Mouse (Mus musculus) layer of hippocampus, adult 9-11 months (tissue): ENCODE measurements around the gene Pax5.
A peak's percentile ranks its signal among the peaks of the same experiment; 100 is the strongest.
"Not testable (repeated sequence)": the region's sequence is repeated elsewhere in the genome, so short reads cannot be mapped to it uniquely, and the experiment has no call there.

Experiments used
- DNase-seq: peaks from one replicate; pipeline ENCODE4 v3.0.0; 2022

The Pax5 gene

DNA sequence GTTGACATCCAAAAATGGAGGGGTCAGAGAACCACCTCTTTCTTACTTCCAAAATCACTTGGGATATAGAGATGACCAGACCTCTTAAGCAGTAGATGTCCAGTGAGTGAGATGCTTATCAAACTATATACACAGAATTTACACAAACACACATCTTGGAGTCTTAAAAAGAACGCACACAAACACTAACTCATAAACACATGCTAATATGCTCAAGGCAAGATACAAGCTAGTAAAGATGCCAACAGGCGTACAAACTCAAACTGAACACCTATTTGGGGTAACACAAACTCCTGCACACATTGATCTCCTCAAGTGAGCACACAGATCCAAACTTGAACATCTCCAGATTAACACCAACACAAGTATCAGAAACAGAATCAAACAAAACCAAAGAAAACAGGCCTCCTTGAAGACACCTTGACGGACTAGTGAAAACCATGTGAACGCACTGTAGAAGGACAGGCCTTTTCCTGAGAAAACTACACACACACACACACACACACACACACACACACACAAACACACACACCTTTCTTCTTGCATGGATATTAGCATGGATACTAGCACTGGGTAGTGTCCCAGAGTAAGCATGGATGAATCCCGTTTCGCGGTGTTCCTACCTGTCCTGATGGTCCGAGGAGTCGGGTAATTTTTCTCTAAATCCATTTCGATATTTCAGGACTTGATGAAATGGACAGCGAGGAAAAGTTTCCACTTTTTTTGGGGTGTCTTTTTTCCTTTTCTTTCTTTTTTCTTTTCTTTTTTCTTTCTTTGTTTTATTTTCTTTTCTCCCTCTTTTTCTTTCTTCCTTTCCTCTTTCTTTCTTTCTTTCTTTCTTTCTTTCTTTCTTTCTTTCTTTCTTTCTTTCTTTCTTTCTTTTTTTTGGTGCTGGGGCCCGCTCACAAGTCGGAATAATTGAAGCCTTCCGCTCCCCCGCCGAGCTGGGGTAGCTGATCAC is at the start of gene Pax5:
Pax5 (minus strand) TSS at position 748 of the 961 bp plus-strand sequence.
- no peak for DNase-seq

DNA sequence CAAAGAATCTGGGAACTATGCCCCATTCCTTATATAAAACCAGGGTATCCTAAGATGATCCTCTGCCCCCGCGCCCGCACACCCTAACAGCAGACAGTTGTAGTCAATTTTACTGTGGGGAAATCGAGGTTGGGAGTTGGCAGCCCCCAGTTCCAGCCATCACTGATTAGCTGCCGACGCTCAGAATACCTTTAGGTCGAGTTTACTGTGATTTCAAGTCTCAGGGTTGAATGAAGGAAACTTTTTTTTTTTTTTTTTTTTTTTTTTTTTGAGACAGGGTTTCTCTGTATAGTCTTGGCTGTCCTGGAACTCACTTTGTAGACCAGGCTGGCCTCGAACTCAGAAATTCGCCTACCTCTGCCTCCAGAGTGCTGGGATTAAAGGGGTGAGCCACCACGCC is 46.8 kb upstream of the Pax5 start:
- DNase-seq: not testable (repeated sequence)

DNA sequence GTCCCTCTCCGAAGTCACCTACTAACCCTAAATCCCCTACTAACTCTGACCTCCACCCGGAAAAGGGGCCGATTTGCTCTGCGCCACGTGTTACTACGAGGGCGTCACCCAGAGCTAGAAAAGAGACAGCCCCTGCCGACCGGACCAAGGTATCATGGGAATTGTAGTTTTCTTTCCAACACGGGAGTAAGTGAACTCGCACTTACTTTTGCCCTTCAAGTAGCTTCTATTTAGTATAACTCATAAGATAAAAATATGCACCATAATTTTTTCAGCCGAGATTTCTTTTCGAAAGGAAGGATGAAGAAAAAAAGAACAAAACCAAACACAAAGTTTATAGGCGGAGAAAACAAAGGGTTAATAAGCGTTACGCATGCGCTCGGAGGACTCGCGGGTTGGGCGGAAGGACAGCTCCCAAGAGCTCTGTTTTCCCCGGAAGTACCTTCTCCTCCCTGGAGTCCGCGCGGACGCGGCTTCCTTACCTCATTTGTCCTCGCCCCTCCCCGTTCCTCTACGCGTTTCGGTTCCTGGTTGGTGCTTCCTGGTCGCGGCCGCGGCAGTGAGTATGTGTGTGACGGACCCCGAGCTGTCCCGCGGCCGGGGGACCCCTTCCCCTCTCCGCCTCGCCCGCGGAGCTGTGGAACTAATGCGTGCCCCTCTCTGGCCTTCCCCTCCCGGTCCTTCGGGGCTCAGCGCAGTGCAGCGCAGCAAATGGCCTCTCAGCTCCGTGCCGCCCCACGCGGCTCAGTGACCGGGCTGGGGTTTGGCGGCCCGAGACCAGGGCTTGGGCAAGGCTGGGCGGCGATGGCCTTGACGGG is 46.1 kb upstream of the Pax5 start:
- DNase-seq: peak; percentile 96

DNA sequence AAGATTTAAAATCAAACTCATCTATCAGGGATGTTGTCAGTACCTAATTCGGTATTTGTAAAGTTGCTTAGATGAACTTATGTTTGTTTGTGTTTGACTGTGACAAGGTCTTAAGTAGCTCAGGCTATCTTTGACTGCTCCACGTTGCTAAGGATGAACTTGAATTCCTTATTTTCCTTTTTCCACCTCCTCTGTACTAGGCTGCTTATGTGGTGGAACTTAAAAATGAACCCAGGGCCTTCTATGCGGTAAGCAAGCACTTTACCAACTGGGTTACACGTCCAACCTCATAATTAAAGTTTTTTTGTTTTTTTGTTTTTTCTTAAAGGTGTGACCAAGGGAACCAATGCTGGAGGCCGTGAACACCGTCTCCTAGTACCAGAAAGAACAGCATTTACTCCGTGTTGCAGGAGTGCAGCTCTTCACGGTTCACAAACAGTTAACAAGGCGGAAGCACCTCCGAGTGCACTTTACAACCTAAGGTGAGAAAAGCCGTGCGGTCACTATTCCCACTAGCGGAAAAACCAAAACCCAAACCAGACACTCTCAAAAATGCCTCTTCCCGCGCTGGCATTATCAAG is 45.4 kb upstream of the Pax5 start, which contains the start of gene Zcchc7:
Zcchc7 (plus strand) TSS at position 325 of the 581 bp plus-strand sequence.
- no peak for DNase-seq

DNA sequence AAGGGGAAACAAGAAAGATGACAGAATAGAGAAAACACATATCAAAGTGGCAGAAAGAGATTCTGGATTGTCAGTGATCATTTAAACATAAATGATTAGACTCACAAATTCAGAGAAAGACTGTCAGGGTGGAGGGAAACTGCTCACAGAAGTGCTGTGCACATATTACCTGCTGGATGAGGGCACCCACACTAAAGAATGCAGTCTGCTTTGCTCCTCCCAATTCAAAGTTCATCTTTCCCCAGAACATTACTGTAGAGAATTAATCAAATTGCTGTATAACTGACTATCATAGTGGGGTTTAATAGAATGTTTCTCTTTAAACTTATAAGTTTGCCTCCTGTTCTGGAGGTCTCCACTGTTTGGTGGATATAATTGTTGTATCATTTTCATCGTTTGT is 30.2 kb upstream of the Pax5 start:
- DNase-seq: no peak

DNA sequence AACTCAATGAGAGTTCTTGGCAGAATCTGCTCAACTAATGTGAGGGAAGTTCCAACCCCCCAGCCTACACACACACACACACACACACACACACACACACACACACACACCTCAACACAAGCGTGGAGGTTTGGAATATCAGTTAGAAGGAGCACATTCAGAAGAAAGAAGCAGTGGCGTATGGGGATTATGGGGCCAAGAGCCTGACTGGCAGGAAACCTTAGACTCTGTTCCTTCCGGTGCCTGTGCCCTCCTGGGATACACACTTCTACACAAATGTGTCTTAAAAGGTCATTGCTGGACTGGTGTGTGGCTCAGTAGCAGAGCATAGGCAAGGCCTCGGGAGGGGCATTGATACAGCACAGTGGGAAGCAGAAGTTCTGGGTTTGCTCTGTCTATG is 10.9 kb upstream of the Pax5 start:
- no peak for DNase-seq

DNA sequence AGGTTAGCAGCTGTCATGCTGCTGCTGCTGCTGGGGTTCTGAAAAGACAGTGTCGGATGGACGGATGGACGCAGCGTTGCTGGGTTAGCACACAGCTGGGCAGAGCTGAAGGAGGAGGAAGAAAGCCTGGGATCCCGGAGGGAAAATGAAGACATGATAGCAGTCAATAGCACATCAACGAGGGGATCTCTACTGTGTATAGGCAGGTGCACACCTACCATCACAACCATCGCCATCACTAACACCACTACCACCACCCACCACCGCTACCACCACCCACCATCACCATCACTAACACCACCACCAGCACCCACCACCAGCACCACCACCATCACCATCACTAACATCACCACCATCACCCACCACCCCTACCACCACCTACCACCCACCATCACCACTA is 9.8 kb upstream of the Pax5 start:
- DNase-seq: no peak

DNA sequence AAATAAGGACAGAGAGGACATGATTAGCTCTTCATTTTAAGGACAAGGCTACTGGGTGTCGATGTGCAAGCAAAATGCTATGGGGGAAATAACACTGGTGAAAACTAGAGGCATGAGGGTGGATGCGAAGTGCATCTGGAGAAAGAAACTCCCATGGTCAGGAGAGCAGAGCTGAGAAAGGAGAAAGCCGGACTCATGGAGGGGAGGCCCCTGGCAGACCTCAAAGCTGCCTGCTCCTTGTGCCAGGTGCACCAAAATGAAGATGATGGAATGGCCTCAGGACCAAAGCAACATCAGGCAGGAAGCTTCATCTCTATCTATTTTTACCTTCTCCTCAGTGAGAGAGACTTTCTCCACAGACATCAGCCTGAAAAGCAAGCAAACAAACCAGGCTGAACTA is 7.4 kb upstream of the Pax5 start:
- DNase-seq: no peak

DNA sequence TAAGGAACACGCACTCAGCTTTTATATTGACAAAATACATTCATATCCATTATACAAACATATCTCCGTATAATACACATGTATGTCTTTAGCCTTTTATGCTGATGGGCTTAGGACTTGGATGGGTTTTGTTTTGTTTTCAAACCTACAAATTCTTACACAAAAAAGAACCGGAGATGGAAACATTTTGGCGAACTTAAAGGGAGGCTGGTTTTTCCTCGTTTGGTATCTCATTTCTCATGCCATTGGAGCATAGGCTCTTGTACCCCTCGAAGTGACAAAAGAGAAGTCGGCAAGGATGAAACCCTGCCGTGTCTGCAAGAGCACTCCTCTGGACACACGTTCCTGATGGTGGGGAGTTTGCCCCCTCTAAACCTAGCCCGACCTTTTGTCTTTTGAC is 6.1 kb upstream of the Pax5 start:
- DNase-seq: no peak

DNA sequence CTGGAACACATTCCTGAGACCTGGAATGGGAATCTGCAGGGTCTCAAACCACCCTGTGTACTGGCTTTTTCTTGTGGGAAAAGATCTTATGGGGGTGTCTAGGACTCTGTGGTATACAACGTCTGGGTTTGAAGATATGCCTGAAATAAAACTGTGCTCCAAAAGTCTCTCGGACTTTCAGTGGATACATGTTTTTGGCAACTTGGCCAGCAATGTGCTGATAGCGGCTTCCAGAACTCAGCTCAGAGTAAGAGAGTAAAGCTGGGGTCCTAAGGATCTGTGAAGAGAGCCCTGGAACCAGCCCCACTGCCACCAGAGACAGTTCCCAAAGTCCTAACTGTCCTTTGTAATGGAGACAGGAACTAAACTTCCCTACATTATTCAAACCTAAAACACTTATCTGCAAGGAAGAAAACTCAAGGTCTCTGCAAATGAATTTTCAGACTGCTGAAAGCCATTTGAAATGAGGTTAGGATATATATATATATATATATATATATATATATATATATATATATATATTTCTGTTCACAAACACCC is 5.4 kb upstream of the Pax5 start:
- no peak for DNase-seq

DNA sequence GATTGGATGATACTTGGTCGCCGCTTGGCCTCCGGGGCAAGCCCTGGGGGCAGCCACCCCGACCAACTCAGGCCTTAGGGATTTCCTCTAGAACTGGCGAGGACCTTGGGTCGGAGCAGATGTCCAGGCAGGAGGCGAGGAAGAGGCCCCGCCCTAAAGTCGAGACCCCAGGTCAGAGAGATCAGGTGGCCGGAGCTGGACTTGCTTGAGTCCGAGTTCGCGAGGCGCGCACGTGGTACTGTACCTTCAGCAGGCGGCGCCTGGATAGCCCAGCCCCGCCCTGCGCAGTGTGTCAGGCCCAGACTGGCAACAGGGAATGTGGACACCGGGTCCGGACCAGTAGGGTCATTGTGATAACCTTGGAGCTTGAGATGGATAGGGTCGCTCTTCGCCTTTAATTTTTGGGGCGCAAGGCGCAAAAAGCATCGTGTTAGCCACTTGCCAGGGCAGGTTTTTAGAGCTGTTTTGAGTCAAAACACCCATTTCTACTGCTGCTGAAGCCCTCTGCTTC is 3.9 kb upstream of the Pax5 start:
- no peak for DNase-seq

DNA sequence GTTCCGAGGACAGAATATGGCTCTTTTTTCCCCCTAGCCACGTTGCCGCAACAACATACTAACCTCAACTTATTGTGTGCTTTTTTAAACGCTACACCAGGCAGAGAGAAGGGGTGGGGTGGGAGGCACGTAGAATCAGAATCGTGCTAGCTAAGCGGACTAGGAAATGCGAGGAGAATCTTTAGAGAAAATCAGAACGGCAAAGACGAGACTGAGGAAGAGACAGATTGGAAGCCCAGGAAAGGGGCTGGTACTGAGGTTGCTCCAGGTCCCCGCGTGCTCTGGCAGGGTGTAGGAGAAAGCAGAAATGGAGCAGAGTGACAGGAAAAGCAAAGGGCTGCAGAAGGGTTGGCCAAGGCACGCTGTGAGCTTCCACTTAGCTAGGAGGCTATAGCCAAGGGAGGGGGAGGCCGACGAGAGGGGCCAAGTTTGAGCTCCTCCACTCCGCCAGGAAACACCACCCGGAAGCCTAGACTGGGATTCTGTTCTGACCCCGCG is 3.3 kb upstream of the Pax5 start:
- no peak for DNase-seq

DNA sequence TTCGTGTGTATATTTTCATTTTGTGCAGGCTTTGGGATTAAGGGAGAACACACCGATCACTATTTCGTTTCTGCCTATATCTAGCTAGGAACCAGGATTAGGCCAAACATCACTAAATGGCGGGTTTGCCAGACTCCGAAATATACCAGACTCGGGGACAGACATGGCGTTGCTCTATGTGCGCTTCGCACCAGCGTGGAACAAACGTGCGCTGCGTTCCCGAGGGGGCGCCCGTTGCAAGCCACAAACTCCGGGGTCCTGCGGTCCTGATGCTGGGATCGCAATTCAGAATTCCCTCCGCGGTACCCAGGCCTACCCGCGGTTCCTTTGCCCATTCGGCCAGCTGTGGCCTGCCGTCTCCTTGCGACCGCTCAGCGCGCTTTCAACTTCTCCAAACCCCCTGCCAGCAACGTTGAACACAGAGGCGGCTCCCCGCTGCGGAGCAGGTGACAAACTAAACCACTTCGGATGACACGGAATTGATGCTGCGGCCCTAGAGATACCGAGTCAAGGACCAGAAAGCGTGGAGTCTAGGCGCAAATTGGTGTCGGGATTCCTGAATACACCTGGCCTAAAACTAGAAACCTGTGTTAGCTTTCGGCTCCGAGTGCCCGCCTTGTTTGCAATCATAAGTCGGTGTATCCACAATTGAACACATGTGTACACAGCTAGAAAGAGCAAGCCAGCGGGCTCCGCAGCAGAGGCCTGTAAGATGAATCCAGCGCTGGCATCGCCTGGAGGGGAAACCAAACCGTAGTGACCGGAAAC is 2.7 kb upstream of the Pax5 start:
- DNase-seq: no peak

DNA sequence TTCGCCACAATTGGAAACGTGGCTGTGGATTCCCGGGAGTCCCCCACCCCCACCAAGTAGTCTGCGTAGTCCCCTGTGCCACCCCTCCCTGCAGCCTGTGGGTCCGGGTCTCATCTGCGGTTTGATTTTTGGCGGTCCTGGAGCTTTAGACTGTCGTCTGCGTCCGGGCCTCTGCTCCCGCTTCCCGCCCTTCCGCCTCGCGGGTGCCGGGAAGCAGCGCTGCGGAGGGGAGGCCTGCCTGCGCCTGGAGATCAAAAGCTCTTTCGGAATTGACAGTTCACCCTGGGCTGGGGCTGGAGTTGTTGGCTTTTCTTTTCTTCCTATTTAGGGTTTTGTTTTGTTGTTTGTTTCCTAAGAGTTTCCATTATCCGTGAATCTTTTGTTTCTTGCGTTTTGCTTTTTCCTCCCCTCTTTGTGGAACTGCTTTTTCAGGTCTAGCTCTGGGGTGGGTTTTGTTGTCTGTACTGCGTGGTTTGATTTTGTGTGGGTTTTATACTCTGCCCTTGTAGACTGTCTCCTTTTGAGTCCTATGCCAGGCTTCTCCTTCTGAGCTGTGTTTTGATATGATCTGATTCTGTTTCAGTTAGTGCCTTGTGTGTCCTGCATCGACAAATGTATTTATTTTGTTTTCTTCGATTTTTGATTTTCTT is 1.9 kb upstream of the Pax5 start:
- DNase-seq: no peak

DNA sequence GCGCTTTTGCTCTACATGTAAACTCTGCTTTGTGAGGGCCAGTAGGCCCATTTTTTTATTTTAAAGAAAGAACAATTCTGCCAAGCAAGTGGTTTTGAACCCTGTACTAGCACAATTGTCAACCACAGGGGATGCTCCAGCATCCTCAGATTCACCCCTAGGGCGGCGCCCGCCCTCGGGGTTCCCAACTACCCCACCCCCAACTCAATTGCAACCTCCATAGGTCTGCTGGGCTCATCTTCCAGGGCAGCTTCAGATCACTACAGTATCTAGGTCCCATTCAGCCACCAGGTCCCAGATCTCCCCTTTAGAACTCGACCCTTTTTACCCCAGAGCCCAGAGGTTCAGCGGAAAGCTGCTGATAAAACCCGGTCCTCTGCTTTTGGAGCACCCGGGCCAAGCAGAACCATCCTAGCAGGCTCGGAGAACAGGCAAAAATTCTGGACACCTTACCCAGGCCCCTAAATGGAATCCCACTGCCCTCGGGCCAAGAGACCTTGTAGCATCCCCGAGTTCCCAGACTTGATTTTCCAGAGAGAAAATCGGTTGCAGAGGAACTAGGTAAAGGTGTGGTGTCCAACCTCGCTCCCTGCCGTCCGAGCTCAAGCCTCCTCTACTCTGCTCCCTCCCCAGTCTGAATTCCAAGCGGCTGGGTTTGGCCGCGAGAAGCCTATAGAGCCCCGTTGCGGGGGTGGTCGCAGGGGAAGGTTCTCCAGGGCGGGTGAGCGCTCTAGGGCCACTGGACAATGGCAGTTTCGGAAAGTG is 1.0 kb upstream of the Pax5 start:
- no peak for DNase-seq

DNA sequence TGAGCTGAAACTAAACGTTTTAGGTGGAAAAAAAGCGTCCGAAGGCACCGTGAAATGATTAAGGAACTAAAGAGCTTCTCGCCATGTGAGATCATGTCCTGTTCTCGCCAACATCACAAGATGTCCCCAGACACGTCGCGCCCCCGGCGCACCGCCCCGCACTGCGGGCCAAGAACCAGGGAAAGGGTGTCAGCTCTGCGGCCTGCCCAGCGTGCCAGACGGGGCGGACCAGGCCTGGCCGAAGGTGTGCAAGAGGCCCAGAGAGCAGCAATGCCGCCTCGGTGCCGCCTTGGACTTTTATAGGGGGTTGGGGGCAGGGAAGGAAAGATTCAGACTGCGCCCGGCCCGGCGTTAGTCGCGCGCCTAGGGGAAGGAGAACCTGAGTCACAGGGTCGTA is 412 bp upstream of the Pax5 start:
- DNase-seq: no peak

DNA sequence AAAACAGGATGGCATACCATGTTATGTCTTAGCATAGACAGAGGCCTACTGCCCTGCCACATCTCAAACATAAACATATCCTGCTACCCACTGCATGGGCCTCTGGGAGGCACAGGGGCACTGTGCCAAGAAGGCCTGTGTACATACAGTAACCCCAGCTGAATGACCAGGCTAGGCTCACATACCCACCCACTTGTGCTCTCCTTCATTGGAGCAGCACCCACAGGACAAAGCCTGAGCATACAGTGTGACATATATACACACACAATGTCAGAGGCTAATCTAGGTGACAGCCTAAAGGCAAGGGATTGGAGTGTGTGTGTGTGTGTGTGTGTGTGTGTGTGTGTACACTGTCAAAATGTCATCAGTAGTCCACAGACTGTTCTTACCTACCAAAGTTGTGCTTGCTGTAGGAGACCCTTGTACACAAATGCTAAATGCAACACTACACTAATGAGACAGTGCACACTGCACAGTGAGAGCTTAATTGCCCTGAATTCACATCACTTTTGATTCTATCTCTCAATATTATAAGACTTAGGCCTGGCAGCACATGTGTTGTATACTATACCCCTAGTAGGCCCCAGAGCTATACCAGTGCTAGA is 1.1 kb downstream of the Pax5 start:
- no peak for DNase-seq

DNA sequence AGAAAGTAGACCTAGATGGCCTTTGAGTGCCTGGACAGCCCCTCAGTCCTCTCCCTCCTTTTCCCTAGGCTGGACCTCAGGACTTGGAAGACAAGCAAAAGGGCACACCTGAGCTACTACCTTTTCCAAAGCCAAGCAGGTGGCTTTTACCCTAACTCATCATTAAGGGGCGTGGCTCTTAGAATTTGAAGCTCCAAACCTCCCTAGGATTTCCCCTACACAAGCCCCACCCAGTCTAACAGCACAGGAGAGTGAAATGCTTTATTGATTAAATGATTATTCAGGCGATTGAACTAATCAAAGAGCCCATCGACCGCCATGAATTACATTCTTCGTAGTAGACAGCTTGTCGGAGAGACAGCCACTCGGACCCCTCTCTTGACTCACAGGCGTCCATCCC is 2.0 kb downstream of the Pax5 start:
- DNase-seq: no peak

DNA sequence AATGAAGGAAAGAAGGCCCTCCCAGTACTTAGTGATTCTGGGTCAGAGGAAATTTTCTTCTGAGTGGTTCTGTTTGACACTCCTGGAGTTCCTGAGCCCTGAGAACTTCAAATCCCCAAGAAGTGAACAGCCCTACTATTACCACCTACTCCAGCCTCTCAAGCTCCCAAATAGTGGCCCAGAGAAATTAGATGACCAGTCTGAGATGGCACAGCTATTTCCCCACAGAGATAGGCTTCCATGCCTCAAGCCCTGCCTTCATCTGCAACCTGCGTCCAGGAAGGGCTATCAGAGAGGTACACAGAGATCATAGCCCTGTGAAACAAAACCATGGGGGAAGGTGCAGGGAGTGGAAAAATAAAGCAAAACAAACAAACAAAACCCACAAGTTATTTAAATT is 3.4 kb downstream of the Pax5 start:
- no peak for DNase-seq

DNA sequence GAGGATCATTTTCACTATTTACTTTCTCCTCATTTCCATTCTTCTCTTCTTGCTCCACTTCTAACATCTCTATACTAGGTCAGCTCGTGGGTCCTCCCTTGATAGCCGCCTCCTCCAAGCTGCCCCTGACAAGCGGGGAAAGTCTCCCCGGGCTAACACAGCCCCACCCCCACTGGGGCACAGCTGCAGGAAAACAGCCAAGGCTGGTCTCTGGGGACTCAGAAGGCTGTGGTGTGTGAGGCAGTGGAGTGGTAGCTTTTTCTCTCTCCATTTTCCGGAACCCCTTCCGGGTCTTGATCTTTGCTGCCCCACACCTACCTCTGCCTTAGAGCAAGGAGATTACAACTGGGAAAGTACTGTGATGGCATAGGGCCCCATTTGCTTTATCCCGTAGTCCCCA is 4.3 kb downstream of the Pax5 start:
- no peak for DNase-seq
